Mouse (Mus musculus): Measurements from ENCODE around the gene A930033H14Rik.

GRCm38 (mm10) chr10:69184903-69185302, 28.0 kb downstream of the A930033H14Rik start:
- no peak for TF ChIP-seq CTCF (IDR thresholded peaks at IDR 0.05; ENCODE audit: borderline replicate concordance, insufficient read depth, low read length)
- TF ChIP-seq POLR2A (IDR thresholded peaks at IDR 0.05; ENCODE audit: low read depth, low read length), result no peak

All from embryonic fibroblast, embryonic 13.5 days (primary cell).